Mouse (Mus musculus) left cerebral cortex, adult 18-20 months (tissue): ENCODE data around the gene Dlx3. TPM values are rescaled to one million over a fixed set of nuclear protein-coding genes. Genes with fewer than 3 reads are reported as not detected.

Source experiments
- DNase-seq, 2 experiments: peaks; one replicate each; pipeline ENCODE4 v3.0.0; 2021 to 2022; ENCODE audit warnings: low spot score in 2 of 2, mixed read lengths in 1 of 2
- total RNA-seq, 2 experiments: library from RNA; stranded (reverse); gene quantifications; 2 replicates each; pipeline ENCODE4 v1.2.3; 2021

The Dlx3 gene
- total RNA-seq, 2 experiments from 2014 or later: not detected

DNA sequence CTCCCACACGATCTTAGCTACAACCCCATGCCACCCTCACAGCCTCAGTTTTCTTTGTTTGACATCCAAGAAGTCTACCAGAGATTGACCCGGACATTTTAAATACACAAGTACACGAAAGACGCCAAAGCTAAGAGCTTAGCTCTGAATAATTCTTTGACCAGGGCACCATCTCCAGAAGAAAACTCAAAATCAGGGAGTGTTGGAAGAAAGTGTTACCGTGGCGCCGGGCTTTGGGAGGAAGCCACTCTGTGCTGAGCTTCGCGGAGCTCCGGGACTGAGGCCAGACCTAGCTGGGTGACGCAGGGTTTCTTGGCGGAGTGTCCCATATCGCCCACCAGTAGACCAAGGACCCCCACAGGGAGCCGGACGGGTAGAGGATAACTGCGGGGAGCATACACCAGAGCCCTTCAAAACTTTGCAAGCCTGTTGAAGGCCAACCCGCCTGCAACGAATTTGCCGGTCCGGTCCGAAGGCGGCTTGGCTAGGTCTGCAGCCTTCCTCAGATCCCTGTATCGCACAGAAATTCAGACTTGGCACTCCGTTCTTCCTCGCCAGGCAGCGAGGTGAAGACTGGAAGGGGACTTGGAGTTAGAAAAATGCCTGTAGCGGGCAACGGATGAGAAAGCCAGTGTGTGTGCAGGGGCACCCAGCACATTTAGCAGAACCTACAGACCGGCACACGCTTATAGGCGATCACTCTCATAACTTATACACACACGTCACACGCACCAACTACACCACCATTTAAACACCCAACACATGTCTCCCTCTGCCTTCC, 30.5 kb downstream of the Dlx3 start:
- DNase-seq: no peak

DNA sequence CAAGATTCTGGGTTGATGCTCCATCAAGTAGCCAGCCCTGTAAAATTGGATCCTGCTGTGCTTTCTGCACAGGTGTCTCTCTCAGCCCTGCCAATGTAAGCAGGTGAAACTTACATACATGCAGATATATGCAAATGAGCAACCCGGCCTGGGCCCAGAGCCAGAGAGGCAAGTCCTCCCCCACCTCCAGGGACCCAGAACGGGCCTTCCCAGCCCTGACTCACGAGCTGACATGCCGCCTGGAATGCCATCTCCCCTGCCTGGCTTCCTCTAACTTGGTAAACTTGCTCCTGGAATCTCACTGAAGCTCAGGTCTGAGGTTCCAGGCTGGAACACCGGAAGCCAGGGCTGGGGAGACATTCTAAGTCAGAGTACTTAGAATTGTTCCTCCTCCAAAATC, 33.2 kb downstream of the Dlx3 start:
- no peak for DNase-seq

DNA sequence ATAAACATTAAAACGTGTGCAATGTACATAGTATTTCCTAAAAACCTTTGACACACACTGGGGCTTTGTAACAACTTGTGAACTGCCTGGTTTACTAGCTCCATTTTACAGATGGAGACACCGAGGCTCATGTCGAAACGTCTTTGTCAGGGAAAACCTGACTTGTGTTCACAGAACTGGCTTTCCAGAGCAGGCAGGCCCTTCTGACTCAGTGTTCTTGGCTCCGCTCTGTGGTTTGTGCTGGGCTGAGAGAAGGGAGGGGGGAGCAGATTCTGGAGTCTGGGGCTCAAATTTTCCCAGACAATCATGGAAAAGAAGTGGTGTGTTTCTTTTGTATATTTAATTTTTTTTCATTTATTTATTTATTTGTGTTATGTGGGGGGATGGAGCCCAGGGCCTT, 33.8 kb downstream of the Dlx3 start:
- DNase-seq: no peak

DNA sequence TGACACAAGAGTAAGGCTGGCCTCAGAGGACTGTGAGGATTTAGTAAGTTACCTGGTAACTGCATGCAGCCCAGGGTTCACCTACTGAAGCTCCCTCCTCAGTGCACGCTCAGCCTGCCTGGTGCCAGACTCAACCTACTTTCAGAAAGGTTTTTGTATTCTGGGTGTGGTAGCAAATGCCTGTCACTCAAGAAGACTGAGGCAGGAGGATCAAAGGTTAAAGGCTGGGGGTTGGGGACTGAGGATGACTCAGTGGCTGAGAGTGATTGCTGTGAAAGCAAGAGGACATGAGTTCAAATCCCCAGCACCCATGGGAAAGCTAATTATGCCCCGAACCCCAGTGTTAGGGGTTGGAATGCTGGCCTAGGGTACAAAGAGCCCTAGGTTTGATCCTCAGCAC, 35.6 kb downstream of the Dlx3 start:
- no peak for DNase-seq

DNA sequence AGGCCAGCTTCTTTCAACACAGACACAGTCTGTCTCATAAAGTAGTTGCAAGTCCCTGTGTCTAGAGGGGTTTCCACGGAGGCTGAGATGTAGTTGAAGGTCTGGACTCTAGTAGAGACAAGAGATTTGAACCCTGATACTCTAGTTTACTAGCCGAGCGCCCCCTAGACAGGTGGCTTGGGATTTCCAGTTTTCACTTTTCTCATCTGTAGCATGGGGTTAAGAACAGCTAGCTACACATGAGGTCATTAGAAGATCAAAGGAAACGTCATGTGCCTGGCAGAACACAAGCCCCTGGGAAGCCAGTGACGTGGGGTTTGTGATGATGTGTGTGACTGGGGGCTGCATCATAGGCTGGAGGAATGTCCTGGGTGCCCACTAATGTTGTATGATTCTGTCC, 37.4 kb downstream of the Dlx3 start:
- DNase-seq: no peak

DNA sequence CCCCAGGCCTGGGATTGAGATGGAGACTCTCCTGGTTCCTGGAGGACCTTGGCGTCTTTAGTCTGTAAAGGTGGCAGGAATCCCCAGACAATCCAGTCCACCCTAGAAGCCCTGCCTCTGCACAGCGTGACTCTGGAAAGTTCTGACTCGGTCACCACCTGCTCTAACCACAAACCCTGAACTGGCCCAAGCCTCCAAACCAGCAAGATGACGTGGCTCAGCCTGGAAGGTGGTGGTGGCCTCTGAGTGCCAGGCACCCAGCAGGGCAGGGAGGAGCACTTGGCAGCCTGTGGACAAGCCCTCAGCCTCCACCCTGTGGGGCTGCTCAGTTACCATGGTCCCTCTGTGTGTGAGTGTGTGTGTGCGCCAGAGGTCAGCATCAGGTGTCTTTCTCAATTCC, 38.0 kb downstream of the Dlx3 start:
- DNase-seq: no peak

DNA sequence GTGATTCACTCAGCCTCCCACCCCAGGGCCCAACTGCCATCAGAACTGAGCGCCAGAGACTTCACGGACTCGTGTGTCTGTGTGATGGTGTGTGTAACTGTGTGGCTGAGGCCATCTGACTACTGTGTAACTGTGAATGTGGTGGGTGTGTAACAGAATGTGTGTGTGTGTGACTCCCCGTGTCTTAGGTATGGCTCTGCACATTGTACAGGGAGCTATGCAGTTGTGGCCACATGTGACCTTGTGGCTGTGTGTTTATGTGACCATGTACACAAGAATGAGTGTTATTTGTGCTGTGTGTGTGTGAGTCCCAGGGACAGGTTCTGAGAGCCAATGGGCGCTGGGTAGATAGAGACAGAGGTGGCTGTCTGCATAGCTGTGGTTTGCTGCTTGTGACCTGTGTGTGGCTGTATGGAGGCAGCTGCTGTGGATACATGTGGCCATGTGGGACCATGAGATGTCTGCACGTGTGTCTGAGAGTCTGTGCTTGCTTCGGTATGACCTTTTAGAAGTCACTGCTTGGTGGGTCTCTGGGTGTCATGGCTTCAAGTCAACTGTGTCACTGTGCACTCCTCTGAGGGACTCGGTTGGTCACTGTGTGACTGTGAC, 39.9 kb downstream of the Dlx3 start:
- no peak for DNase-seq

DNA sequence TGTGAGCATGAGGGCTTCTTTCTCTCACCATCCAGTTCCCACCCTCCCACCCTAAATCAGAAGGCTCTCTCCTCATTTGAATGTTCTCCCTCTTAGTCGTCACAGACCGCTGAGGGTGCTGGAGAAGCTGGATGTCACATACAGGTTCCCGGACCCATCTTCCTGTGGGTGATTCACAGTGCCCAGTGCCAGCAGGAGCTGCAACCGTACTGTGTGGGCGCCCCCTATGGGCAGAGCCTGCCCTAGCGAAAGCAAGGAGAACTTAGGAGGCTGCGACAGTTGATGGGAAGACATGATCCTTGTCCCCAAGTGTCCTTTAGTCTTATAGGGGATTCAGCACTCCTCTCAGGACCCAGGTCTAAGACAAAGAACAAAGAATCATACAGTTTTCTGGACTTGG, 40.8 kb downstream of the Dlx3 start:
- no peak for DNase-seq

DNA sequence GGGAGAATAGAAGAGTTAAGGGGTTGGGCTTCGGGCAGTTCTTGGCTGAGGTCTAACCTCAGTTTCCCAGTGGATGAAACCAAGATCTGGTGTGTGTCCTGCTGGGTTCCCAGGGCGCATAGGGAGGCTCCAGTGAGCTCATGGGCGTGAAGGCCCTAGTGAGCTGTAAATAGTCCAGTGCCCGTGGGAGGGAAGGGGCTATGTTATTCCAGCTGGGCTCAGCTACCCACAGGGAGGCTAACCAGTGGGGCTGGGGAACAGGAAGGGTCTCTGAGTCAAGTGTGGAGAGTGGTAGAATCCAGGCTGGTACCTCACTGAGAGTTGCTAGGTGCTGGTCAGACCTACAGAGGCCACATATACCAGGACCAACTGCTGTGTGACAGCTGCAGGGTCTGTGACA, 41.8 kb downstream of the Dlx3 start:
- no peak for DNase-seq

DNA sequence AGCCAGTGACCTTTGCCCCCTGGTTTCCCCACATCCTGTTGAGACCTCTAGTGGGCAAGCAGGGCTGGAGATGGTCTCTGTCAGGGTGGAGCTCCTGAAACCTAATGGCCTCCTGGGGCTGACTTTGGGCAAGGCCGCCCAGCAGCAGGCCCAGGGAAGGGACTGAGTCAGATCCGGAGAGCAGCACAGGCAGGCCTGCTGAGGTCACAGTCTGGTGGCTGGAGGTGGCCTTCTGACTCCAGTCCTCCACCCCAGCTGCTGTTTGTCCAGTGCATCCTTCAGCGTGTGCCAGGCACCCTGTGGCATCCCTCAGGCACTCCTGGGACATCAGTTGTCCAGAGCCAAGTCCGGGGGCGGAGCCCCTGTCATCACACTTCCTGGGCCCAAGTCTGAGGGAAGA, 45.9 kb downstream of the Dlx3 start:
- no peak for DNase-seq

Other genes starting within 250 kb of the Dlx3 start
- 10 to 100 TPM in 1 of 2 experiments, 1 to 10 TPM in 1; 8.8 to 11.2 TPM for gene Col1a1, start 183.9 kb upstream of the Dlx3 start, total RNA-seq
- gene Hils1, start 152.5 kb upstream of the Dlx3 start, total RNA-seq: not detected
- gene Sgca, start 143.8 kb upstream of the Dlx3 start, total RNA-seq: not detected
- gene Ppp1r9b, start 129.1 kb upstream of the Dlx3 start, total RNA-seq: 100 to 1,000 TPM; 737 to 747 TPM
- 10 to 100 TPM; 25.8 to 33.7 TPM for gene Samd14, start 110.2 kb upstream of the Dlx3 start, total RNA-seq
- gene Pdk2, start 78.8 kb upstream of the Dlx3 start, total RNA-seq: 100 to 1,000 TPM; 116 to 128 TPM
- 10 to 100 TPM; 17.2 to 19.3 TPM for gene Itga3, start 43.3 kb upstream of the Dlx3 start, total RNA-seq
- under 1 TPM; 0.19 to 0.21 TPM for gene Dlx4, start 26.1 kb downstream of the Dlx3 start, total RNA-seq
- not detected for gene Tac4, start 141.4 kb downstream of the Dlx3 start, total RNA-seq
- 10 to 100 TPM; 75.7 to 81.8 TPM for gene Kat7, start 190.1 kb downstream of the Dlx3 start, total RNA-seq
- 1 to 10 TPM; 3.5 to 4.3 TPM for gene Fam117a, start 216.9 kb downstream of the Dlx3 start, total RNA-seq